Mouse (Mus musculus): ENCODE measurements around the gene Efhd1. TPM values are rescaled to one million over a fixed set of nuclear protein-coding genes. Genes with fewer than 3 reads are reported as not detected.

The Efhd1 gene
- polyA plus RNA-seq, 1 experiment from 2014 or later = 42.5 TPM

- Histone ChIP-seq H3K36me3 (ENCODE audit: insufficient read depth, low read length) (no peaks in the 10 kb centered on the region), H3K9ac (ENCODE audit: low read depth, low read length) (no peak overlapping the region), H3K9me3 (replicated peaks; ENCODE audit: low read length) (no peaks in the 10 kb centered on the region), H3K27ac (no peak overlapping the region), H3K4me3 (replicated peaks; ENCODE audit: low read depth, low read length) (no peak overlapping the region), H3K27me3 (ENCODE audit: insufficient read depth, low read length) (no peaks in the 10 kb centered on the region), H3K4me1 (replicated peaks; ENCODE audit: insufficient read depth, low read length) (no peaks in the 10 kb centered on the region), H3K4me2 (ENCODE audit: low read length) (no peak overlapping the region)
- TF ChIP-seq CTCF (IDR thresholded peaks at IDR 0.05; ENCODE audit: low read depth) = no peak
- 94% methylated on average over 2 of the region's 2 CpGs for WGBS
- DNase-seq (ENCODE audit: low spot score) = no peak
- no peak for ATAC-seq (replicated peaks; ENCODE audit: low FRiP score, low read depth)
These were observed 48.5 kb downstream of the Efhd1 start for GRCm38 (mm10) chr1:87312681-87313080.

- Histone ChIP-seq H3K27me3 (ENCODE audit: insufficient read depth, low read length) (no peaks in the 10 kb centered on the region), H3K27ac (no peak overlapping the region), H3K4me3 (replicated peaks; ENCODE audit: low read depth, low read length) (no peak overlapping the region), H3K9me3 (replicated peaks; ENCODE audit: low read length) (no peaks in the 10 kb centered on the region), H3K9ac (ENCODE audit: low read depth, low read length) (no peak overlapping the region), H3K4me2 (ENCODE audit: low read length) (no peak overlapping the region), H3K4me1 (replicated peaks; ENCODE audit: insufficient read depth, low read length) (no peaks in the 10 kb centered on the region), H3K36me3 (ENCODE audit: insufficient read depth, low read length) (no peaks in the 10 kb centered on the region)
- no peak for ATAC-seq (replicated peaks; ENCODE audit: low FRiP score, low read depth)
- no peak for TF ChIP-seq CTCF (IDR thresholded peaks at IDR 0.05; ENCODE audit: low read depth)
- WGBS = 80% methylated on average over 2 of the region's 2 CpGs
- DNase-seq (ENCODE audit: low spot score) = no peak
These were observed 49.0 kb downstream of the Efhd1 start for GRCm38 (mm10) chr1:87313116-87313515.

- WGBS = 90% methylated on average over 8 of the region's 8 CpGs
- Histone ChIP-seq H3K27ac (no peak overlapping the region), H3K4me2 (ENCODE audit: low read length) (no peak overlapping the region), H3K4me1 (replicated peaks; ENCODE audit: insufficient read depth, low read length) (no peaks in the 10 kb centered on the region), H3K9ac (ENCODE audit: low read depth, low read length) (no peak overlapping the region), H3K9me3 (replicated peaks; ENCODE audit: low read length) (no peaks in the 10 kb centered on the region), H3K4me3 (replicated peaks; ENCODE audit: low read depth, low read length) (no peak overlapping the region), H3K36me3 (ENCODE audit: insufficient read depth, low read length) (no peaks in the 10 kb centered on the region), H3K27me3 (ENCODE audit: insufficient read depth, low read length) (no peaks in the 10 kb centered on the region)
- ATAC-seq (replicated peaks; ENCODE audit: low FRiP score, low read depth) (no peak), DNase-seq (ENCODE audit: low spot score) (no peak)
- no peak for TF ChIP-seq CTCF (IDR thresholded peaks at IDR 0.05; ENCODE audit: low read depth)
These were observed 49.8 kb downstream of the Efhd1 start for GRCm38 (mm10) chr1:87313843-87314570.

GRCm38 (mm10) chr1:87315431-87315830 is 51.3 kb downstream of the Efhd1 start:
- Histone ChIP-seq H3K9me3 (replicated peaks; ENCODE audit: low read length) (peaks cover 7% of the 10 kb centered on the region; the same call in 1 of the 2 replicates), H3K36me3 (ENCODE audit: insufficient read depth, low read length) (no peaks in the 10 kb centered on the region), H3K4me3 (replicated peaks; ENCODE audit: low read depth, low read length) (no peak overlapping the region), H3K27me3 (ENCODE audit: insufficient read depth, low read length) (no peaks in the 10 kb centered on the region), H3K27ac (no peak overlapping the region), H3K9ac (ENCODE audit: low read depth, low read length) (no peak overlapping the region), H3K4me1 (replicated peaks; ENCODE audit: insufficient read depth, low read length) (no peaks in the 10 kb centered on the region), H3K4me2 (ENCODE audit: low read length) (no peak overlapping the region)
- DNase-seq (ENCODE audit: low spot score) (no peak), ATAC-seq (replicated peaks; ENCODE audit: low FRiP score, low read depth) (no peak)
- TF ChIP-seq CTCF (IDR thresholded peaks at IDR 0.05; ENCODE audit: low read depth) = no peak
- 93% methylated on average over 2 of the region's 2 CpGs for WGBS

GRCm38 (mm10) chr1:87315894-87316293 is 51.7 kb downstream of the Efhd1 start:
- Histone ChIP-seq H3K4me3 (replicated peaks; ENCODE audit: low read depth, low read length) (no peak overlapping the region), H3K9me3 (replicated peaks; ENCODE audit: low read length) (peaks cover 7% of the 10 kb centered on the region; the same call in 1 of the 2 replicates), H3K36me3 (ENCODE audit: insufficient read depth, low read length) (no peaks in the 10 kb centered on the region), H3K9ac (ENCODE audit: low read depth, low read length) (no peak overlapping the region), H3K27ac (no peak overlapping the region), H3K4me1 (replicated peaks; ENCODE audit: insufficient read depth, low read length) (no peaks in the 10 kb centered on the region), H3K27me3 (ENCODE audit: insufficient read depth, low read length) (no peaks in the 10 kb centered on the region), H3K4me2 (ENCODE audit: low read length) (no peak overlapping the region)
- no peak for TF ChIP-seq CTCF (IDR thresholded peaks at IDR 0.05; ENCODE audit: low read depth)
- DNase-seq (ENCODE audit: low spot score) = no peak
- no peak for ATAC-seq (replicated peaks; ENCODE audit: low FRiP score, low read depth)
- 75% methylated on average over 2 of the region's 2 CpGs for WGBS

- no peaks in the 10 kb centered on the region for H3K4me1 ChIP-seq (replicated peaks; ENCODE audit: insufficient read depth, low read length)
- H3K4me3 ChIP-seq (replicated peaks; ENCODE audit: low read depth, low read length) = no peak overlapping the region
- H3K27ac ChIP-seq = peak overlapping the region; percentile 34
- no peak overlapping the region for H3K4me2 ChIP-seq (ENCODE audit: low read length)
- peak; percentile 66 for ATAC-seq (replicated peaks; ENCODE audit: low FRiP score, low read depth)
- no peak for TF ChIP-seq CTCF (IDR thresholded peaks at IDR 0.05; ENCODE audit: low read depth)
- no peaks in the 10 kb centered on the region for H3K36me3 ChIP-seq (ENCODE audit: insufficient read depth, low read length)
- no peak overlapping the region for H3K9ac ChIP-seq (ENCODE audit: low read depth, low read length)
- 22% methylated on average over 3 of the region's 3 CpGs for WGBS
- DNase-seq (ENCODE audit: low spot score) = peak; percentile 12
- peaks cover 7% of the 10 kb centered on the region; the same call in 1 of the 2 replicates for H3K9me3 ChIP-seq (replicated peaks; ENCODE audit: low read length)
- H3K27me3 ChIP-seq (ENCODE audit: insufficient read depth, low read length) = no peaks in the 10 kb centered on the region
These were observed 52.5 kb downstream of the Efhd1 start for GRCm38 (mm10) chr1:87316672-87317071.
